Mouse (Mus musculus) forebrain, embryonic 13.5 days (tissue): ENCODE measurements around the gene Optc. TPM values are rescaled to one million over a fixed set of nuclear protein-coding genes. Genes with fewer than 3 reads are reported as not detected.

Experiments
- ATAC-seq: fragments of 200-750 bp; cut with Nextera tagmentation; 2 replicates; pipeline ENCODE4 v1.8.0; 2017
- H3K27ac ChIP-seq: fragments of 300-500 bp; sonication (generic); 2 replicates; pipeline ENCODE4 v1.5.1; 2015; ENCODE audit warnings: inconsistent platforms, mild to moderate bottlenecking, moderate library complexity
- H3K27me3 ChIP-seq: fragments of 300-500 bp; sonication (generic); 2 replicates; pipeline ENCODE4 v1.6.1; 2015; ENCODE audit warnings: mild to moderate bottlenecking, inconsistent platforms
- H3K36me3 ChIP-seq: fragments of 300-500 bp; sonication (generic); 2 replicates; pipeline ENCODE4 v1.6.1; 2015; ENCODE audit warnings: mild to moderate bottlenecking, inconsistent platforms; ENCODE audit not compliant: poor library complexity, severe bottlenecking
- H3K4me1 ChIP-seq: fragments of 300-500 bp; sonication (generic); 2 replicates; pipeline ENCODE4 v1.6.1; 2015; ENCODE audit warnings: inconsistent platforms
- H3K4me2 ChIP-seq: fragments of 300-500 bp; sonication (generic); 2 replicates; pipeline ENCODE4 v1.6.1; 2015; ENCODE audit warnings: inconsistent platforms, mild to moderate bottlenecking, moderate library complexity
- H3K4me3 ChIP-seq: fragments of 300-500 bp; sonication (generic); 2 replicates; pipeline ENCODE4 v1.5.1; 2015; ENCODE audit warnings: mild to moderate bottlenecking, inconsistent platforms
- H3K9ac ChIP-seq: fragments of 300-500 bp; sonication (generic); 2 replicates; pipeline ENCODE4 v1.6.1; 2015; ENCODE audit warnings: mild to moderate bottlenecking, inconsistent platforms
- H3K9me3 ChIP-seq: fragments of 300-500 bp; sonication (generic); replicated peaks from 2 replicates; pipeline ENCODE4 v1.6.1; 2016; ENCODE audit warnings: inconsistent platforms
- WGBS: fragments of 180-500 bp; shearing (Covaris S2); methylation state at CpG from one replicate; pipeline ENCODE4 v1.1.7; 2015; 5-methylcytosine and 5-hydroxymethylcytosine counted together
- polyA plus RNA-seq: library from polyadenylated mRNA; unstranded; fragments of >200 nt; fragmentation: Nextera tagmentation; extraction: Ambion mirVana; gene quantifications from 2 replicates; pipeline ENCODE4 v1.2.1, GENCODE M21; 2015

The Optc gene
- polyA plus RNA-seq, 1 experiment from 2014 or later: 2.3 TPM

- Histone ChIP-seq H3K27me3 (0 out of 2 replicates have a peak, but pooled peaks cover 7% of the 10 kb centered on the region), H3K4me2 (peak overlapping the region; percentile 58), H3K36me3 (no peaks in the 10 kb centered on the region), H3K27ac (0 out of 2 replicates have a peak overlapping the region, but pooled peaks have one; percentile 14), H3K9ac (0 out of 2 replicates have a peak overlapping the region, but pooled peaks have one; percentile 35), H3K9me3 (no peaks in the 10 kb centered on the region), H3K4me3 (peak overlapping the region; percentile 33), H3K4me1 (peaks cover 41% of the 10 kb centered on the region)
- ATAC-seq: 0 out of 2 replicates have a peak, but pooled peaks have one; percentile 36
- 8% methylated on average over 15 of the region's 15 CpGs for WGBS
These were observed 52.4 kb downstream of the Optc start for GRCm38 (mm10) chr1:133855274-133856017.

- Histone ChIP-seq H3K27ac (0 out of 2 replicates have a peak overlapping the region, but pooled peaks have one; percentile 38), H3K4me2 (peak overlapping the region; percentile 58), H3K4me3 (peak overlapping the region; percentile 33), H3K9me3 (no peaks in the 10 kb centered on the region), H3K27me3 (0 out of 2 replicates have a peak, but pooled peaks cover 7% of the 10 kb centered on the region), H3K36me3 (no peaks in the 10 kb centered on the region), H3K9ac (peak overlapping the region; percentile 54; the same call in 1 of the 2 replicates), H3K4me1 (peaks cover 33% of the 10 kb centered on the region)
- peak; percentile 60 for ATAC-seq
- 2% methylated on average over 17 of the region's 17 CpGs for WGBS
These were observed 53.2 kb downstream of the Optc start for GRCm38 (mm10) chr1:133854421-133855273.

Other genes starting within 250 kb of the Optc start
- not detected in 2 replicates for gene Zbed6, start 247.1 kb downstream of the Optc start, polyA plus RNA-seq
- 3.5 and 3.6 TPM in 2 replicates for gene Gm38394, start 246.7 kb downstream of the Optc start, polyA plus RNA-seq
- gene Lax1, start 217.9 kb downstream of the Optc start, polyA plus RNA-seq: not detected in 2 replicates
- gene Atp2b4, start 107.0 kb downstream of the Optc start, polyA plus RNA-seq: 6.7 and 7.6 TPM in 2 replicates
- gene Prelp, start 13.4 kb upstream of the Optc start, polyA plus RNA-seq: 1.3 and 3.1 TPM in 2 replicates
- 1.2 and 1.6 TPM in 2 replicates for gene Fmod, start 129.3 kb upstream of the Optc start, polyA plus RNA-seq
- gene Btg2, start 171.1 kb upstream of the Optc start, polyA plus RNA-seq: 122 and 129 TPM in 2 replicates
- 0.17 TPM in 1 of 2 replicates, not detected in the other for gene Chit1, start 203.2 kb upstream of the Optc start, polyA plus RNA-seq